Mouse (Mus musculus): Measurements from ENCODE around the gene Gm14744. TPM values are rescaled to one million over a fixed set of nuclear protein-coding genes. Genes with fewer than 3 reads are reported as not detected.
"Not testable (repeated sequence)": the region's sequence is repeated elsewhere in the genome, so short reads cannot be mapped to it uniquely, and the experiment has no call there.

Gene Gm14744
- total RNA-seq (2021), result not detected
- long read RNA-seq, experiment 1, result 0 reads
- long read RNA-seq, experiment 2, result 0 reads

DNA sequence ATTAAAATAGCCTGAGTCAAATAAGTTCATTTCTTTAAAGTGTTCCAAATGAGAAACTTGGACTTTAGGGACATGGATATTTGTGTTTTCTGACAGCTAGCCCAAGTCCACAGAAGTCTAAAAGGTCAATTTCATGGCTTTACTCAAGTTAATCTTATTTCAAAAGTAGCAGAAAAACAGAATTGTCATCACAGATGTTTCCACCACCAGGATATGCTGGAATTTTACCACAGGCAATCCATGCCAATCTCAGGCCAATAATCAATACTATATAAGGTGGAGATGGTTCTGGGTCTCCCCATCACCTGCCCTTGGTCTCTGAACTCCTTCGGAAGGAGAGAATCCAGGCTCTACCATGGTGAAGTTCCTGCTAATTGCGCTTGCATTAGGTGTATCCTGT is at the start of gene Gm14744:
Gm14744 (plus strand) TSS at position 301 of the 400 bp plus-strand sequence.
- intact Hi-C loops (cut with DNase I; ENCODE audit: low total_unique reads); DNase-seq: not testable (repeated sequence)

DNA sequence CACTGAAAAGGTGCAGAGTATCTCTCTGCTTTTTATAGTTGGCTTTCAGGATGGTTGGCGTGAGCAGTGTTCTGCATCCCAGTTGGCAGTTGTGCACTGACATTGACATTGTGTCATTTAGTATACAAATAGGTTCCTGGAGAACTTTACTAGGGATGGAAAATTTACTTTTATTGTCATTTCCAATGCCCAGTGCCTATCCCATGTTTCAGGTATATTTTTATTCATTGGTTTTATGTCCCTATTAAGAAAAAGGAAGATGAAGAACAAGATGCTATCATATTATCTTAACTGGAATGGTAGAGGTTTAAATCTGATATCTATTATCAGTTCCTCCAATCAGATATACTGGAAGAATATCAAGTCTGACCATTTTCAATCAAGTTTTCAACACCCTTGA is 11.0 kb upstream of the Gm14744 start, which contains the start of gene Pbsn:
Pbsn (minus strand) TSS at position 101 of the 400 bp plus-strand sequence.
- intact Hi-C loops (cut with DNase I; ENCODE audit: low total_unique reads), result no loop called here
- DNase-seq, result no peak

DNA sequence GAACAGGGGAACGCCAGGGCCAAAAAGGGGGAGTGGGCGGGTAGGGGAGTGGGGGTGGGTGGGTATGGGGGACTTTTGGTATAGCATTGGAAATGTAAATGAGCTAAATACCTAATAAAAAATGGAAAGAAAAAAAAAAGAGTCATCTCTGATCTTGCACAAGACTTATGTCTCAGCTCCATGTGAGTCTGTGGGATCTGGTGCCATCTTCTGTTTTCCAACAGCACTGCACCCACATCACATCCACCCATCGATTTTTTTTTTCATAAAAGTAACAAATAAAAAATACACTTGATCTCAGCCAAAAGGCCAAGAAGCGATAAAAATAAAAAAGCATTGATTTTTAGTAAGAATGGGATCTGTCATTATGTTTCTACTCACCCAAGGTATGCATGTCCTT is 15.5 kb downstream of the Gm14744 start:
- DNase-seq; intact Hi-C loops (cut with DNase I; ENCODE audit: low total_unique reads): not testable (repeated sequence)

Other genes with a start within 250 kb of the Gm14744 start
- gene Prkx, start 68.5 kb upstream of the Gm14744 start, total RNA-seq (2021), result 1 to 10 TPM; 4.9 to 5.3 TPM
- gene Pbsn, start 11.1 kb upstream of the Gm14744 start, total RNA-seq (2021), result not detected
- not detected for gene 5430402E10Rik, start 60.3 kb downstream of the Gm14744 start, total RNA-seq (2021)
- gene Obp1a, start 226.6 kb downstream of the Gm14744 start, total RNA-seq (2021), result not detected

All from gastrocnemius, postnatal 14 days (tissue).